8 mouse cellular contexts compared by ENCODE assay signal in genomic region chr1:93305581-93306337, GRCm38 (mm10). TPM values are rescaled to one million over a fixed set of nuclear protein-coding genes. Genes with fewer than 3 reads are reported as not detected.
DNase-seq lines count a peak whose midpoint lies in the region; ATAC-seq and TF ChIP-seq lines count a peak whose summit lies in the region.

Mterf4 (minus strand) TSS chr1:93305915.

- DNase-seq in ES-E14 (ENCODE audit: low read depth, low spot score): peak; percentile 75
- DNase-seq in cerebellum, adult 11 months: peak; percentile 79
- DNase-seq in forebrain, embryonic 14.5 days (ENCODE audit: low spot score): peak; percentile 89
- peak; percentile 77 to 84 for DNase-seq in heart, postnatal 14 days
- DNase-seq in layer of hippocampus, adult 11-12 months (ENCODE audit: low spot score): peak; percentile 73
- peak; percentile 82 to 84 for DNase-seq in lung, adult 18-20 months
- peak; percentile 85 for DNase-seq in testis, postnatal 14 days (ENCODE audit: low spot score)

- peaks cover 26% of the 10 kb centered on the region for H3K36me3 ChIP-seq in ES-E14 (ENCODE audit: control insufficient read depth, insufficient read depth, low read length, poor library complexity, severe bottlenecking)
- H3K36me3 ChIP-seq in forebrain, embryonic 14.5 days (ENCODE audit: control insufficient read depth, insufficient read depth, low read length): peaks cover 44% of the 10 kb centered on the region
- H3K36me3 ChIP-seq in neural tube, embryonic 15.5 days: peaks cover 47% of the 10 kb centered on the region

- peak within 1 kb of the TSS; percentile 30; the same call in 1 of the 2 replicates for H3K27ac ChIP-seq in ES-E14 (ENCODE audit: insufficient read depth, low read depth, low read length, poor library complexity, severe bottlenecking)
- H3K27ac ChIP-seq in forebrain, embryonic 14.5 days (ENCODE audit: low read depth, low read length): no peak within 1 kb of the TSS
- peak within 1 kb of the TSS; percentile 63; the same call in 1 of the 2 replicates for H3K27ac ChIP-seq in neural tube, embryonic 15.5 days (replicated peaks)

- in situ Hi-C loops in ES-E14 (cut with MboI; ENCODE audit: low sequenced_read_pairs in 2 of 2, unreplicated experiment in 2 of 2): no loop called here

- H3K4me1 ChIP-seq in ES-E14 (ENCODE audit: control insufficient read depth in 2 of 2, insufficient read depth in 2 of 2, low read length in 2 of 2, poor library complexity in 1 of 2): peaks cover 0 to 6% of the 10 kb centered on the region in 2 experiments; a peak in 1 of 4 replicates
- peaks cover 6% of the 10 kb centered on the region for H3K4me1 ChIP-seq in forebrain, embryonic 14.5 days (ENCODE audit: control insufficient read depth, insufficient read depth, low read length)
- peaks cover 30% of the 10 kb centered on the region for H3K4me1 ChIP-seq in neural tube, embryonic 15.5 days

- no peaks in the 10 kb centered on the region for H3K9me3 ChIP-seq in ES-E14 (ENCODE audit: control insufficient read depth, insufficient read depth, low read depth, low read length)
- H3K9me3 ChIP-seq in forebrain, embryonic 14.5 days (replicated peaks; ENCODE audit: control insufficient read depth, low read length): no peaks in the 10 kb centered on the region
- H3K9me3 ChIP-seq in neural tube, embryonic 15.5 days (replicated peaks): no peaks in the 10 kb centered on the region

- peak within 1 kb of the TSS; percentile 92 to 99 for H3K4me3 ChIP-seq in ES-E14 (ENCODE audit: insufficient read depth in 1 of 2, low read depth in 1 of 2, low read length in 2 of 2, poor library complexity in 1 of 2, severe bottlenecking in 1 of 2)
- H3K4me3 ChIP-seq in forebrain, embryonic 14.5 days (ENCODE audit: low read depth, low read length): peak within 1 kb of the TSS; percentile 75
- H3K4me3 ChIP-seq in neural tube, embryonic 15.5 days (replicated peaks): peak within 1 kb of the TSS; percentile 96

- H3K9ac ChIP-seq in ES-E14 (ENCODE audit: insufficient read depth, low read depth, low read length, poor library complexity, severe bottlenecking): peak within 1 kb of the TSS; percentile 99
- H3K9ac ChIP-seq in forebrain, embryonic 14.5 days (ENCODE audit: low read length): peak within 1 kb of the TSS; percentile 84
- peak within 1 kb of the TSS; percentile 82 for H3K9ac ChIP-seq in neural tube, embryonic 15.5 days (replicated peaks)

- intact Hi-C loops in heart, postnatal 14 days (cut with DNase I): no loop called here

- ATAC-seq in forebrain, embryonic 14.5 days: peak; percentile 96
- ATAC-seq in neural tube, embryonic 15.5 days (ENCODE audit: low FRiP score): peak; percentile 95

- H3K27me3 ChIP-seq in forebrain, embryonic 14.5 days (replicated peaks; ENCODE audit: control insufficient read depth, insufficient read depth, low read length): no peaks in the 10 kb centered on the region
- H3K27me3 ChIP-seq in neural tube, embryonic 15.5 days (replicated peaks): no peaks in the 10 kb centered on the region

- H3K4me2 ChIP-seq in forebrain, embryonic 14.5 days (ENCODE audit: low read length): peak within 1 kb of the TSS; percentile 73
- peak within 1 kb of the TSS; percentile 83 for H3K4me2 ChIP-seq in neural tube, embryonic 15.5 days

- 7% methylated on average over 36 of the region's 36 CpGs for WGBS in forebrain, embryonic 14.5 days
- 8% methylated on average over 36 of the region's 36 CpGs for WGBS in neural tube, embryonic 15.5 days

TF ChIP-seq in ES-E14, 5 proteins besides CTCF, POLR2A, EP300 and RAD21:
- TF ChIP-seq HCFC1 (IDR thresholded peaks at IDR 0.05; ENCODE audit: borderline replicate concordance, insufficient read depth, low read length): peak; percentile 83; the same call in 1 of the 2 replicates
- no peak for TF ChIP-seq ZNF384 (IDR thresholded peaks at IDR 0.05; ENCODE audit: low read depth, low read length)
- no peak for TF ChIP-seq CHD2 (IDR thresholded peaks at IDR 0.05; ENCODE audit: low read depth, low read length)

RNA-seq across cellular contexts. Expression of gene Mterf4, which starts in this region (rescaled TPM):
- total RNA-seq in ES-E14 (2012; rRNA removed): 38.7 and 38.9 TPM in 2 replicates
- 21.9 and 28.0 TPM in 2 replicates for polyA plus RNA-seq in forebrain, embryonic 14.5 days (2014; fragmentation: Nextera tagmentation; extraction: Ambion mirVana)
- total RNA-seq in heart, postnatal 14 days (2021): 10 to 100 TPM; 14.7 to 14.9 TPM
- polyA plus RNA-seq in neural tube, embryonic 15.5 days (2015; fragmentation: Nextera tagmentation; extraction: Ambion mirVana): 34.2 and 34.6 TPM in 2 replicates
